Mouse (Mus musculus): ENCODE results near the gene Rnf151. TPM values are rescaled to one million over a fixed set of nuclear protein-coding genes. Genes with fewer than 3 reads are reported as not detected.
A peak's percentile ranks its signal among the peaks of the same experiment; 100 is the strongest.

Rnf151 gene
- polyA plus RNA-seq, 1 experiment from 2014 or later, result not detected

- H3K4me3 ChIP-seq (ENCODE audit: low read depth, low read length), result no peak overlapping the region
- peaks cover 32% of the 10 kb centered on the region for H3K36me3 ChIP-seq (ENCODE audit: control insufficient read depth, insufficient read depth, low read length)
- H3K4me2 ChIP-seq (ENCODE audit: low read depth, low read length), result no peak overlapping the region
- no peaks in the 10 kb centered on the region for H3K27me3 ChIP-seq (ENCODE audit: control insufficient read depth, insufficient read depth, low read length)
- H3K9ac ChIP-seq (replicated peaks; ENCODE audit: low read depth, low read length), result no peak overlapping the region
- peaks cover 11% of the 10 kb centered on the region; the same call in 1 of the 2 replicates for H3K4me1 ChIP-seq (ENCODE audit: control insufficient read depth, insufficient read depth, low read length)
- H3K27ac ChIP-seq (ENCODE audit: low read depth, low read length), result no peak overlapping the region
- ATAC-seq (ENCODE audit: low read depth), result no peak
- no peaks in the 10 kb centered on the region for H3K9me3 ChIP-seq (ENCODE audit: control insufficient read depth, low read length)
- 66% methylated on average over 9 of the region's 9 CpGs for WGBS
Observed at GRCm38 (mm10) chr17:24698715-24699114, 19.1 kb downstream of the Rnf151 start.

GRCm38 (mm10) chr17:24697985-24698384 is 19.9 kb downstream of the Rnf151 start:
- no peak for ATAC-seq (ENCODE audit: low read depth)
- Histone ChIP-seq H3K4me2 (ENCODE audit: low read depth, low read length) (no peak overlapping the region), H3K4me3 (ENCODE audit: low read depth, low read length) (no peak overlapping the region)

GRCm38 (mm10) chr17:24696011-24696697 is 21.7 kb downstream of the Rnf151 start, which contains the start of the genes Gfer and Noxo1:
Gene Gfer, minus strand, starts transcription at chr17:24696156.
Gene Noxo1, plus strand, starts transcription at chr17:24696234.
- H3K9me3 ChIP-seq (ENCODE audit: control insufficient read depth, low read length), result no peaks in the 10 kb centered on the region
- peaks cover 11% of the 10 kb centered on the region; the same call in 1 of the 2 replicates for H3K4me1 ChIP-seq (ENCODE audit: control insufficient read depth, insufficient read depth, low read length)
- peak within 1 kb of the TSS; percentile 75 for H3K4me3 ChIP-seq (ENCODE audit: low read depth, low read length)
- peaks cover 17% of the 10 kb centered on the region for H3K36me3 ChIP-seq (ENCODE audit: control insufficient read depth, insufficient read depth, low read length)
- WGBS, result under 1% methylated on average over 56 of the region's 76 CpGs
- H3K9ac ChIP-seq (replicated peaks; ENCODE audit: low read depth, low read length), result peak within 1 kb of the TSS; percentile 81
- peak within 1 kb of the TSS; percentile 68 for H3K4me2 ChIP-seq (ENCODE audit: low read depth, low read length)
- no peaks in the 10 kb centered on the region for H3K27me3 ChIP-seq (ENCODE audit: control insufficient read depth, insufficient read depth, low read length)
- peak within 1 kb of the TSS; percentile 78 for H3K27ac ChIP-seq (ENCODE audit: low read depth, low read length)
- ATAC-seq (ENCODE audit: low read depth), result peak; percentile 89

More at GRCm38 (mm10) chr17:24697985-24698384, 19.9 kb downstream of the Rnf151 start:
- Histone ChIP-seq H3K9me3 (ENCODE audit: control insufficient read depth, low read length) (no peaks in the 10 kb centered on the region), H3K27ac (ENCODE audit: low read depth, low read length) (no peak overlapping the region), H3K4me1 (ENCODE audit: control insufficient read depth, insufficient read depth, low read length) (peaks cover 11% of the 10 kb centered on the region; the same call in 1 of the 2 replicates), H3K27me3 (ENCODE audit: control insufficient read depth, insufficient read depth, low read length) (no peaks in the 10 kb centered on the region), H3K36me3 (ENCODE audit: control insufficient read depth, insufficient read depth, low read length) (peaks cover 30% of the 10 kb centered on the region), H3K9ac (replicated peaks; ENCODE audit: low read depth, low read length) (no peak overlapping the region)
- WGBS, result 21% methylated on average over 5 of the region's 5 CpGs

- Histone ChIP-seq H3K27me3 (ENCODE audit: control insufficient read depth, insufficient read depth, low read length) (0 out of 2 replicates have a peak, but pooled peaks cover 2% of the 10 kb centered on the region), H3K9ac (replicated peaks; ENCODE audit: low read depth, low read length) (peak overlapping the region; percentile 81), H3K4me2 (ENCODE audit: low read depth, low read length) (peak overlapping the region; percentile 68), H3K36me3 (ENCODE audit: control insufficient read depth, insufficient read depth, low read length) (peaks cover 10% of the 10 kb centered on the region), H3K9me3 (ENCODE audit: control insufficient read depth, low read length) (no peaks in the 10 kb centered on the region), H3K4me1 (ENCODE audit: control insufficient read depth, insufficient read depth, low read length) (peaks cover 13% of the 10 kb centered on the region; the same call in 1 of the 2 replicates), H3K27ac (ENCODE audit: low read depth, low read length) (peak overlapping the region; percentile 78), H3K4me3 (ENCODE audit: low read depth, low read length) (peak overlapping the region; percentile 75)
- ATAC-seq (ENCODE audit: low read depth), result no peak; the same call in 1 of the 2 replicates
- 8% methylated on average over 31 of the region's 51 CpGs for WGBS
Observed at GRCm38 (mm10) chr17:24695326-24696010, 22.4 kb downstream of the Rnf151 start.

GRCm38 (mm10) chr17:24692385-24692784 is 25.5 kb downstream of the Rnf151 start:
- Histone ChIP-seq H3K27ac (ENCODE audit: low read depth, low read length) (no peak overlapping the region), H3K4me1 (ENCODE audit: control insufficient read depth, insufficient read depth, low read length) (peaks cover 24% of the 10 kb centered on the region; the same call in 1 of the 2 replicates), H3K4me2 (ENCODE audit: low read depth, low read length) (no peak overlapping the region), H3K4me3 (ENCODE audit: low read depth, low read length) (no peak overlapping the region), H3K36me3 (ENCODE audit: control insufficient read depth, insufficient read depth, low read length) (no peaks in the 10 kb centered on the region), H3K9me3 (ENCODE audit: control insufficient read depth, low read length) (no peaks in the 10 kb centered on the region), H3K9ac (replicated peaks; ENCODE audit: low read depth, low read length) (no peak overlapping the region), H3K27me3 (ENCODE audit: control insufficient read depth, insufficient read depth, low read length) (peaks cover 12% of the 10 kb centered on the region)
- no peak for ATAC-seq (ENCODE audit: low read depth)
- 83% methylated on average over 5 of the region's 5 CpGs for WGBS

- Histone ChIP-seq H3K4me2 (ENCODE audit: low read depth, low read length) (peak within 1 kb of the TSS; percentile 72), H3K36me3 (ENCODE audit: control insufficient read depth, insufficient read depth, low read length) (no peaks in the 10 kb centered on the region), H3K9me3 (ENCODE audit: control insufficient read depth, low read length) (no peaks in the 10 kb centered on the region), H3K27ac (ENCODE audit: low read depth, low read length) (peak within 1 kb of the TSS; percentile 88), H3K4me3 (ENCODE audit: low read depth, low read length) (peak within 1 kb of the TSS; percentile 74), H3K4me1 (ENCODE audit: control insufficient read depth, insufficient read depth, low read length) (peaks cover 15% of the 10 kb centered on the region; the same call in 1 of the 2 replicates), H3K9ac (replicated peaks; ENCODE audit: low read depth, low read length) (peak within 1 kb of the TSS; percentile 89), H3K27me3 (ENCODE audit: control insufficient read depth, insufficient read depth, low read length) (peaks cover 13% of the 10 kb centered on the region)
- peak; percentile 72 for ATAC-seq (ENCODE audit: low read depth)
- under 1% methylated on average over 50 of the region's 55 CpGs for WGBS
Observed at GRCm38 (mm10) chr17:24689251-24690081, 28.4 kb downstream of the Rnf151 start, which contains the start of gene Syngr3. Gene Syngr3, minus strand, starts transcription at chr17:24689955.

GRCm38 (mm10) chr17:24687599-24687998 is 30.3 kb downstream of the Rnf151 start:
- Histone ChIP-seq H3K27me3 (ENCODE audit: control insufficient read depth, insufficient read depth, low read length) (peaks cover 13% of the 10 kb centered on the region), H3K9me3 (ENCODE audit: control insufficient read depth, low read length) (no peaks in the 10 kb centered on the region), H3K36me3 (ENCODE audit: control insufficient read depth, insufficient read depth, low read length) (no peaks in the 10 kb centered on the region), H3K4me3 (ENCODE audit: low read depth, low read length) (peak overlapping the region; percentile 19), H3K27ac (ENCODE audit: low read depth, low read length) (no peak overlapping the region), H3K4me1 (ENCODE audit: control insufficient read depth, insufficient read depth, low read length) (peaks cover 15% of the 10 kb centered on the region; the same call in 1 of the 2 replicates), H3K9ac (replicated peaks; ENCODE audit: low read depth, low read length) (peak overlapping the region; percentile 25), H3K4me2 (ENCODE audit: low read depth, low read length) (peak overlapping the region; percentile 72)
- WGBS, result 19% methylated on average over 23 of the region's 23 CpGs
- ATAC-seq (ENCODE audit: low read depth), result no peak

GRCm38 (mm10) chr17:24687146-24687595 is 30.7 kb downstream of the Rnf151 start:
- WGBS, result 1% methylated on average over 25 of the region's 25 CpGs
- ATAC-seq (ENCODE audit: low read depth), result no peak
- H3K9ac ChIP-seq (replicated peaks; ENCODE audit: low read depth, low read length), result peak overlapping the region; percentile 25
- H3K36me3 ChIP-seq (ENCODE audit: control insufficient read depth, insufficient read depth, low read length), result no peaks in the 10 kb centered on the region
- no peaks in the 10 kb centered on the region for H3K9me3 ChIP-seq (ENCODE audit: control insufficient read depth, low read length)
- peak overlapping the region; percentile 19 for H3K4me3 ChIP-seq (ENCODE audit: low read depth, low read length)
- H3K4me2 ChIP-seq (ENCODE audit: low read depth, low read length), result peak overlapping the region; percentile 72
- H3K4me1 ChIP-seq (ENCODE audit: control insufficient read depth, insufficient read depth, low read length), result peaks cover 15% of the 10 kb centered on the region; the same call in 1 of the 2 replicates
- peaks cover 13% of the 10 kb centered on the region for H3K27me3 ChIP-seq (ENCODE audit: control insufficient read depth, insufficient read depth, low read length)
- H3K27ac ChIP-seq (ENCODE audit: low read depth, low read length), result no peak overlapping the region
